Mouse (Mus musculus): ENCODE results near the gene Prkd3.

Prkd3 gene

GRCm38 (mm10) chr17:79014911-79015685 lies 5.5 kb downstream of the Prkd3 start:
- ATAC-seq (ENCODE audit: insufficient number of reproducible peaks, low FRiP score, low TSS enrichment): no peak

GRCm38 (mm10) chr17:79013625-79014024 lies 7.0 kb downstream of the Prkd3 start:
- ATAC-seq (ENCODE audit: insufficient number of reproducible peaks, low FRiP score, low TSS enrichment): no peak

GRCm38 (mm10) chr17:78999745-79000270 lies 20.8 kb downstream of the Prkd3 start:
- no peak for ATAC-seq (ENCODE audit: insufficient number of reproducible peaks, low FRiP score, low TSS enrichment)

GRCm38 (mm10) chr17:78999189-78999588 lies 21.4 kb downstream of the Prkd3 start:
- ATAC-seq (ENCODE audit: insufficient number of reproducible peaks, low FRiP score, low TSS enrichment): no peak

- ATAC-seq (ENCODE audit: insufficient number of reproducible peaks, low FRiP score, low TSS enrichment): no peak
Measured at GRCm38 (mm10) chr17:78998130-78998529, 22.5 kb downstream of the Prkd3 start.

- ATAC-seq (ENCODE audit: insufficient number of reproducible peaks, low FRiP score, low TSS enrichment): no peak
Measured at GRCm38 (mm10) chr17:78994931-78995820, 25.4 kb downstream of the Prkd3 start.

GRCm38 (mm10) chr17:78994382-78994781 lies 26.2 kb downstream of the Prkd3 start:
- no peak for ATAC-seq (ENCODE audit: insufficient number of reproducible peaks, low FRiP score, low TSS enrichment)

- no peak for ATAC-seq (ENCODE audit: insufficient number of reproducible peaks, low FRiP score, low TSS enrichment)
Measured at GRCm38 (mm10) chr17:78993670-78994069, 26.9 kb downstream of the Prkd3 start.

- ATAC-seq (ENCODE audit: insufficient number of reproducible peaks, low FRiP score, low TSS enrichment): no peak
Measured at GRCm38 (mm10) chr17:78992303-78993027, 28.2 kb downstream of the Prkd3 start.

- no peak for ATAC-seq (ENCODE audit: insufficient number of reproducible peaks, low FRiP score, low TSS enrichment)
Measured at GRCm38 (mm10) chr17:78991549-78991948, 29.1 kb downstream of the Prkd3 start.

GRCm38 (mm10) chr17:78989015-78989414 lies 31.6 kb downstream of the Prkd3 start:
- no peak for ATAC-seq (ENCODE audit: insufficient number of reproducible peaks, low FRiP score, low TSS enrichment)

- no peak for ATAC-seq (ENCODE audit: insufficient number of reproducible peaks, low FRiP score, low TSS enrichment)
Measured at GRCm38 (mm10) chr17:78983736-78984135, 36.9 kb downstream of the Prkd3 start.

GRCm38 (mm10) chr17:78983166-78983565 lies 37.5 kb downstream of the Prkd3 start:
- no peak for ATAC-seq (ENCODE audit: insufficient number of reproducible peaks, low FRiP score, low TSS enrichment)

- ATAC-seq (ENCODE audit: insufficient number of reproducible peaks, low FRiP score, low TSS enrichment): no peak
Measured at GRCm38 (mm10) chr17:78968500-78968899, 52.1 kb downstream of the Prkd3 start.

GRCm38 (mm10) chr17:78966092-78966883 lies 54.3 kb downstream of the Prkd3 start:
- no peak for ATAC-seq (ENCODE audit: insufficient number of reproducible peaks, low FRiP score, low TSS enrichment)

- no peak for ATAC-seq (ENCODE audit: insufficient number of reproducible peaks, low FRiP score, low TSS enrichment)
Measured at GRCm38 (mm10) chr17:78964387-78964786, 56.2 kb downstream of the Prkd3 start.

GRCm38 (mm10) chr17:78959473-78959872 lies 61.1 kb downstream of the Prkd3 start:
- no peak for ATAC-seq (ENCODE audit: insufficient number of reproducible peaks, low FRiP score, low TSS enrichment)

GRCm38 (mm10) chr17:78953240-78953639 lies 67.4 kb downstream of the Prkd3 start:
- no peak for ATAC-seq (ENCODE audit: insufficient number of reproducible peaks, low FRiP score, low TSS enrichment)

GRCm38 (mm10) chr17:78952070-78952469 lies 68.5 kb downstream of the Prkd3 start:
- no peak for ATAC-seq (ENCODE audit: insufficient number of reproducible peaks, low FRiP score, low TSS enrichment)

GRCm38 (mm10) chr17:78951225-78951624 lies 69.4 kb downstream of the Prkd3 start:
- no peak for ATAC-seq (ENCODE audit: insufficient number of reproducible peaks, low FRiP score, low TSS enrichment)
